Mouse (Mus musculus) neural tube, postnatal 0 days (tissue): ENCODE measurements around the gene Cnr1. TPM values are rescaled to one million over a fixed set of nuclear protein-coding genes. Genes with fewer than 3 reads are reported as not detected.

Experiments
- polyA plus RNA-seq: library from polyadenylated mRNA; unstranded; fragments of >200 nt; fragmentation: Nextera tagmentation; extraction: Ambion mirVana; gene quantifications from 2 replicates; pipeline ENCODE4 v1.2.1, GENCODE M21; 2015

Cnr1 gene
- 31.5 and 33.8 TPM in 2 replicates for polyA plus RNA-seq

GRCm38 (mm10) chr4:33924234-33924888 lies at the start of gene Cnr1:
Gene Cnr1 (plus strand): TSS chr4:33924593.

Other genes with a start within 250 kb of the Cnr1 start
- 0.85 and 1.0 TPM in 2 replicates for gene Spaca1, start 125.6 kb downstream of the Cnr1 start, polyA plus RNA-seq